Mouse (Mus musculus) gastrocnemius, adult 8-10 months (tissue): Measurements from ENCODE around the gene Ugt1a6a. TPM values are rescaled to one million over a fixed set of nuclear protein-coding genes. Genes with fewer than 3 reads are reported as not detected.
A peak's percentile ranks its signal among the peaks of the same experiment; 100 is the strongest.
"Not testable (repeated sequence)": the region's sequence is repeated elsewhere in the genome, so short reads cannot be mapped to it uniquely, and the experiment has no call there.

Experiments used
- DNase-seq, 2 experiments: peaks; one replicate each; pipeline ENCODE4 v3.0.0; 2022; ENCODE audit warnings: low spot score in 2 of 2
- total RNA-seq, 4 experiments: library from RNA; stranded (reverse); gene quantifications; 2 replicates each; pipeline ENCODE4 v1.2.4; 2022

Ugt1a6a gene
- total RNA-seq, 4 experiments from 2014 or later: 0.22 to 2.0 (median 0.47) TPM

DNA sequence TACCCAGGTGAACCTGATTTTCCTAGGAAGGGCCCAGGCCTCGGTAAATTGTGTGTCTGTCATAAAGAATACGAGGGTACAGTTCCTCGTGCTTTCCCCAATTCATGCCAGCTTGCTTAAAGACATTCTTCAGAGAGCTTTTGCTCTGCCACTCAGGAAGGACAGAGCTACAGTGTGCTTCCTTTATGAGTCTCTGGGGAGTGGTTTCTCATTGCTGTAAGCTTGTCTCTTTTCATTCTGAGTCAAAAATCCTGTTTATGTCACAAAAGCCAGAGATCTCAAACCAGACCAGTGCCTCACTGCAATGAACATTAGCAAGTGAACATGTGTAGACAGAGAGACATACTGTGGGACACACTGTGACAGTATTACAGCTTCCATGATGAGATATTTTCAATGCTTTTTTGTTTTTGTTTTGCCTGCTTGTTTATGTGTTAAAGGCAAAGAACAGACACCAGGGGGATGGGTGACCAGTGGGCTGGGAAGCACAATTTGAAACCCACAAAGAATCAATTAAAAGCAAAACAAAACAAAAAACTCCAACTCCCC, 627 bp upstream of the Ugt1a6a start:
- DNase-seq: no peak

DNA sequence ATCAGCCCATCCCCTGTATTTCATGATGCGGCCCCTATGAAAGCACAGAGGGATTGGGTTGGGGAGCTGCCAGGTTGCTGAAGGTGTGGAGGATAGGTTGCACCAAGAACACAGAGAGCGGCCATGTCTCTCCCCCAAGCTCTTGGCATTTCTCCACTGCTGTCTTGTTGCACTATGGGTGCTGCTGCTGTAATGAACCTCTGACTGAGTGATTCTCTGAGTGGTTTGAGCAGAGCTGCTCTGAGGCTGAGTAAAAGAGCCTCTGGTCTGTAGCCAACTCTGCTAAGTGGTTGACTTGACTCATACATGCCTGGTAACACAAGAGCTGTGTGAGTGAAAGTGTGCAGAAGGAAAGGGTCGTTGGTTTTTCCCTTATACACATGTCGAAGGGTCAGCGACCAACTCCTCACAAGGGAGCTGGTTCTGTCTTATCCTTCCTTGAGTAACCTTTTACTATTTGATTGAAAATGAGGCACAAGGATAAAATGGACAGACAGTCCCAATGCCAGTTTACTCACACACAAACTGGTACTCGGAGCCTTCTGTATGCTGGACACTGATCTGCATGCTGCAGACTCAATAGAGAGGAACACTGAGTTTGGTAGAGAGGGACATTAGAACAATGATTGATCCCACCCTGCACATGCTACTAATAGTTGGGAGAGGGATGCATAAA, 758 bp downstream of the Ugt1a6a start:
- not testable (repeated sequence) for DNase-seq

DNA sequence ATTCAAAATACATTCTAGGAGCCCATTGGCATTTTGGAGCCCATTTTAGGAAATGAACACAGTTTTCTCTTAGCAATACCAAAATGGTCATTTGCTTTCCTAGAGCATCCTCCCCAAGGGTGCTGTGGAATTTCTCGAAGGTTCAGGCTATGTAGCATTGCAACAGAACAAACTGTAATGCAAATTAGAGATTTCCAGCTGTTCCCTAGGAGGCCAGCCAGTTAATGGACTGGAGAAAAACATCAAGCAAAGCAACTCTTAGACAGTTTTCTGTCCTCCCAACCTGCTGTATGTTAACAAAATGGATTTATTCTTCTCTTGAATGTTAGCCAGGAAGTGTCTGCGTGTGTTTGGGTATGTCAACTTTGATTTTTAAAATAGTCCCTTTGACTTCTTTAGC, 2.0 kb downstream of the Ugt1a6a start:
- DNase-seq: no peak

GRCm38 (mm10) chr1:88137264-88137663, 2.7 kb downstream of the Ugt1a6a start:
- DNase-seq: no peak

DNA sequence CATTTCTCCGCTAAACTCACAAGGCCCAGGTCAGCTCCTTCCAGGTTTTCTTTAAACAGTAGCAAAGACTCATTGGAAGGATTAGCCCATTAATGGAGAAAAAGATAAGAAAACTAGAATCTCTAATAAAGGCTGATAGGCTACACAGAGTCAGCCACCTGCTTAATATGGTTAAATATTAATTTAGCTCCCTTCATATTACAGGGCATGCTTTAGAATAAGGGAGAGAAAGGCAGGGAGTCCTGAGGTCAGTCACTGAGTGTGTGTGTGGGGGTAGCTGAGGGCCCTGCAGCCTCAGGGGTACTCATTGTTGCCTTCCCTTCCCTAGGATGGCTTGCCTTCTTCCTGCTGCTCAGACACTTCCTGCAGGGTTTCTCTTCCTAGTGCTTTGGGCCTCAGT, 3.5 kb downstream of the Ugt1a6a start:
- DNase-seq: no peak

- DNase-seq: not testable (repeated sequence)
Measured at GRCm38 (mm10) chr1:88140492-88140891, 5.9 kb downstream of the Ugt1a6a start.

DNA sequence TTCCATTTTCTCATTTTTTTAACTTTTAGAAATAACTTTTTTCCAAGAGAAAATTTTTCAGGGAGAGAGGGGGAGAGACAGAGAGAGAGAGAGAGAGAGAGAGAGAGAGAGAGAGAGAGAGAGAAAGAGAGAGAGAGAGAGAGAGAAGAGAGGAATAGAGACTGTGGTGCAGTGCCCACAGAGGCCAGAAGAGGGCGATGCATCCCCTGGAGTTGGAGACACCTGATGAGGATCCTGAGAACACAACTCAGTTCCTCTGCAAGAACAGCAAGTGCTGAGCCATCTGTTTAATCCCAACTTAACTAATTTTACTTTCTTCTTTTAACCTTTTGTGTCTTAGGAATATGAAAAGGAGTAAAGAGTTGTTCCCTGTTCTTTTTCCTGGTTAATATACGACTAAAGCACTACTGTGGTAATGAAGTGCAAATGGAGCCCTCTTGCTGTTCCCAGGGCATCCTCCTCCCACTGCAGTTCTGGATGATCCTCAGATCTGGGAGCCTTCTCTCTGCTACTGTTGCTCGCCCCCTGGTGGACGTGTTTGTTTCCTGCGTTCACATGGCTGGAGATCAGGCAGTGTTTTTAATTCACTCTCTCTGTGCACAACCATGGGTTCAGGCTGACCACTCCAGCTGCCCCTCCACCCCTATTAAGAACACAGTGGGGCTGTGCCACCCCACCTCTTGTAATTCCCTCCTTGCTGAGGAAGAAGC, 9.5 kb downstream of the Ugt1a6a start:
- peak in 1 of 2 experiments; percentile 4 for DNase-seq

DNA sequence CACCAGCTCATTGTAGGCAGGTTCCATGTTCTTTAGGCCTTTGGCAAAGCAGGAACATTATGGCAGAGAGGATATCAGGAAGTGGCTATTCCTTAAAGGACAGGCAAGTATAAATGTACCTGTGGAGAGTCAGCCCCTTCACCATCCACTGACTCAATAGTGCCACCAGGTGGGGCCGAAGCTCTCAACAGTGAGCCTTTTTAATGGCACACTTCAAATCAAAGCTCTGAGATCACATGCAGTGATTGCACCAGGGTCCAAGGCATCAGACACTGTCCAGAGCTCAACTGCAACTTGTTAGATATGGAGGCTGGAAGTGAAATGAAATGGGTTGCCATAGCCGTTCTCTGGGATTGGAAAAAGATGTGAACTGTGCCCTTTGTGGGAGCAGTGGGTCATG, 10.7 kb downstream of the Ugt1a6a start:
- not testable (repeated sequence) for DNase-seq

- not testable (repeated sequence) for DNase-seq
Measured at GRCm38 (mm10) chr1:88150133-88150532, 15.5 kb downstream of the Ugt1a6a start.

- DNase-seq: no peak
Measured at GRCm38 (mm10) chr1:88158430-88158829, 23.8 kb downstream of the Ugt1a6a start.

DNA sequence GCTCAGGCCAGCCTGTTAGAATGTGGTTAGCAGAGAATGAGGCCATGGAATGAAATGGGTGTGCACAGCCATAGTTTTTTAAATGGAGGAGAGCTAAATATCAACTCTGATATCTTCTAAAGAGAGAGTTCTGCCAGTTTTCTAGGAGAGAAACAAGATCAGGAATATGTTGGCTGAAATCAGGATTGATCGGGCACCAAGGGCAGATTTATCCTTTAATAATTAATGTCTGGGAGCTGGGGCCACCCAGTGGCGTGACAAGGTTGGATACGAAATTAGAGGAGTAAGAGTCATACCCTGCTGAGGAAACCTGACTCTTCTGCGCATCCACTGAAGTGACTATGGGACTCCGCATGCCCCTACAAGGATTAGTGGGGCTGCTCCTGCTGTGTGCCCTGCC, 31.1 kb downstream of the Ugt1a6a start, which contains the start of gene Ugt1a5:
Ugt1a5 (plus strand) TSS at position 302 of the 400 bp plus-strand sequence.
- no peak for DNase-seq

- DNase-seq: not testable (repeated sequence)
Measured at GRCm38 (mm10) chr1:88172190-88172589, 37.6 kb downstream of the Ugt1a6a start.

DNA sequence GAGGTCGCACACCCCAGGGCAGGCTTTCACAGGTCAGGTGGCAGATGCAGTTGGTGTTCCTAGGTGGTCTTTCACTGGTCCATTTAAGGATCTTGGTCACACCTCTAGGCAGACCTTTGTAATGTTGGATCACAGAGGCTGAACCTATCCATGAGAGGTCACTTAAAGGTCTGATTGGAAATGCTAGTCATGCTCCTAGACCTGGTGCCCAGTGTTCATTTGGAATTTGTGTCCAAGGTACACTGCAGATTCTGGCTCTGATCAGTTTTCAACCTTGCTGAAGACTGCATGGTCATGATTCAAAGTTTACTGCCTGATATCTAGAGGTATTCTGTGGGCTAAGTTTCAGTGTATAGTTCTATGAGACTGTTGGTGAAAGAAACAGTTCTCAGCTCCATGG, 45.0 kb downstream of the Ugt1a6a start:
- DNase-seq: no peak

DNA sequence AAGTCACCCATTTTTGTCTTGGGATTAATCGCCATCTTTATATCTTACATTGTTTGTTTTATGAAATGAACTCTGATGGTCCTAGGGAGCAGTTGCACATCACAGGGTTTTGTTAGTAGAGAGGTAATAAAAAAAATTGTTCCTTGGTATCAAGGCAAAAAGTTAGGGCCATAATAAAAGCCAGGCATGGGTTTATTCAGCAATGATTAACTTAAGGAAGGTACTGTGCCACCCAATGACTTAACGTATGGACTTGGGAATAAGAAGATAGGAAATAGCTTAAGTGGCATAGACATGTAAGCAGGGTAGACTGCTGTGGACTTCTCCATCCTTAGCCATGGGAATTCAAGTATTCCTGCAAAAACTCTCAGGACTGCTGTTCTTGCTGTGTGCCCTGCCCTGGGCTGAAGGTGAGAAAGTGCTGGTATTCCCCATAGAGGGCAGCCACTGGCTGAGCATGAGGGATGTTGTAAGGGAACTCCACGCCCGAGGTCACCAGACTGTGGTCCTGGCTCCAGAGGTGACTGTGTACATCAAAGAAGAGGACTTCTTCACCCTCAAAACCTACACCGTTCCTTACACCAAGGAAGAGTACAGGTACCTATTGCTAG, 51.8 kb downstream of the Ugt1a6a start:
- DNase-seq: no peak

DNA sequence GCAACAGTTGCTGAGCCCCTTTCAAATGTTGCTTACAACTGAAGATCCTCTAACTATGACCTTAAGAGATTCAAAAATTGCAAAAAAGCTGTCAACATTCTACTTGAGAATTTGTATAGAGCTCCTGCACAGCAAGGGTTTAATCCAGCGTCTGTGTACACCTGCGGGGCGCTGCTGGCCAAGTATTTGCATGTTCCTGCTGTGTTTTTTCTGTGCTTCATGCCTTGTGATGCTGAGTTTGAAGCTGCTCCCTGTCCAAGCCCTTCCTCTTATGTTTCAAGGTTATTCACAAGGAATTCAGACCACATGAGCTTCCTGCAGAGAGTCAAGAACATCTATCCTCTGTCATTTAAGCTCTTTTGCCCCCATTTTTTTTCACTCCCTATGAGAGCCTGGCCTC, 57.5 kb downstream of the Ugt1a6a start:
- no peak for DNase-seq

- DNase-seq: no peak
Measured at GRCm38 (mm10) chr1:88195687-88196086, 61.1 kb downstream of the Ugt1a6a start.

- DNase-seq: no peak
Measured at GRCm38 (mm10) chr1:88197443-88197842, 62.8 kb downstream of the Ugt1a6a start.

- no peak for DNase-seq
Measured at GRCm38 (mm10) chr1:88199996-88200395, 65.4 kb downstream of the Ugt1a6a start.

DNA sequence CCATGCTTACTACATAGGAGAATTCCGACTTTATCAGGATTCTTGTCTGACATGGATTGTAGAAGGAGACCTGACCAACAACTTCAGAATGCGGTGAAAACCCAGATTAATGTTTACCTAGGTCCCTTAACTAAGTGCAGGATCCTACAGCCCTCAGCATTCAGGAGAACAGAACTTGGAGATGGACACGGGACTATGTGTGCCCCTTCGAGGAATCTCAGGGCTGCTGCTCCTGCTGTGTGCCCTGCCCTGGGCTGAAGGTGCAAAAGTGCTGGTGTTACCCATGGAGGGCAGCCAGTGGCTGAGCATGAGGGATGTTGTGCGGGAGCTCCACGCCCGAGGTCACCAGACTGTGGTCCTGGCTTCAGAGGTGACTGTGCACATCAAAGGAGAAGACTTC, 65.8 kb downstream of the Ugt1a6a start, which contains the start of gene Ugt1a2:
Ugt1a2 (plus strand) TSS at position 146 of the 400 bp plus-strand sequence.
- no peak for DNase-seq

GRCm38 (mm10) chr1:88205294-88205922, 70.8 kb downstream of the Ugt1a6a start, which contains the start of gene Dnajb3:
Gene Dnajb3 (minus strand): TSS chr1:88205782.
- DNase-seq: no peak

- no peak for DNase-seq
Measured at GRCm38 (mm10) chr1:88206843-88207479, 72.4 kb downstream of the Ugt1a6a start.
